24 mouse cellular contexts compared by ENCODE assay signal in the genomic region with DNA sequence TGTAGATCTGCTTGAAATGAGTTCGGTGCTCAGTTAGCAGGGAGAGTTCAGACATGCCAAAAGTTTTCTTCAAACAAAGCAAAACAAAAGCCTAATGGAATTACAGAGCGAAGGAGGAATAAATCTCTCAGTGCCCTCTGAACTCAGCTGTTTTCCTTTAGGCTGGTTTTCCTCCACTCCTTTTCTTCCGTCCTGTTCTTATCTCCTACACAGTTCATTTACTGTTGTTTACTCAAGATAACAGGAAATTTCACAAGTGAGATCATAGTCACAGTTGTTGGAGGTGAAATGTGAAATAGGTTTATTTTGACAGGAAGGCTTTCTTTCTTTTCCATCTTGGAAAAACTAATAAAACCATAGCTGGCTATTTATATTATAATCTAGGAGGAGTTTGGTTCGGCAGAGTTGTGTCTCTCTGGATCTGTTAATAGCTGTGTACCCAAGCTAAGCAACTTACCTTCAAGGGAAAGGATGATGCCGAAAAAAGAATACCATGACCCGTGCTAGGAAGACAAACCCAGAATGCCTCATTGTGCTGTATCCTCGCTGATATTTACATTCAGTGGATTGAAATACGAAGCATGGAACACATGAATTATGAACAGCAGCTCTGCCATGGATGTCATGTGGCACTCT.
DNase-seq lines count a peak whose midpoint lies in the region; ATAC-seq lines count a peak whose summit lies in the region.
"Had no signal": no experiment of that assay in that cellular context is flagged by ENCODE, and none has a peak within 500 bp of the region (broad histone marks: within the 10 kb centered on the region; RNA-seq: fewer than 3 reads in every experiment).

No protein-coding gene starts in this region.

- no peaks in the 10 kb centered on the region for H3K36me3 ChIP-seq in kidney, embryonic 14.5 days (ENCODE audit: control insufficient read depth, insufficient read depth, low read length)
- no peaks in the 10 kb centered on the region for H3K36me3 ChIP-seq in lung, embryonic 16.5 days (ENCODE audit: control insufficient read depth, insufficient read depth, low read length)
- H3K36me3 ChIP-seq in intestine, embryonic 15.5 days, result no peaks in the 10 kb centered on the region
- H3K36me3 ChIP-seq in stomach, embryonic 16.5 days (ENCODE audit: control insufficient read depth, insufficient read depth, low read length), result no peaks in the 10 kb centered on the region
- no peaks in the 10 kb centered on the region for H3K36me3 ChIP-seq in forebrain, embryonic 10.5 days (replicated peaks)
- no peaks in the 10 kb centered on the region for H3K36me3 ChIP-seq in heart, embryonic 11.5 days (ENCODE audit: control insufficient read depth, insufficient read depth, low read length)
- H3K36me3 ChIP-seq: embryonic facial prominence, embryonic 10.5 days; forebrain, embryonic 12.5 days; heart, embryonic 15.5 days; hindbrain, embryonic 15.5 days; liver, embryonic 12.5 days had no signal

- 0 out of 2 replicates have a peak, but pooled peaks cover 8% of the 10 kb centered on the region for H3K4me1 ChIP-seq in kidney, embryonic 14.5 days (ENCODE audit: control insufficient read depth, insufficient read depth, low read length)
- peaks cover 12% of the 10 kb centered on the region for H3K4me1 ChIP-seq in lung, embryonic 16.5 days (replicated peaks; ENCODE audit: control insufficient read depth, insufficient read depth, low read length)
- no peaks in the 10 kb centered on the region for H3K4me1 ChIP-seq in intestine, embryonic 15.5 days (replicated peaks)
- H3K4me1 ChIP-seq in stomach, embryonic 16.5 days (ENCODE audit: control insufficient read depth, insufficient read depth, low read length), result 0 out of 2 replicates have a peak, but pooled peaks cover 4% of the 10 kb centered on the region
- H3K4me1 ChIP-seq in forebrain, embryonic 10.5 days, result no peaks in the 10 kb centered on the region
- peaks cover 3% of the 10 kb centered on the region; the same call in 1 of the 2 replicates for H3K4me1 ChIP-seq in heart, embryonic 11.5 days (ENCODE audit: control insufficient read depth, insufficient read depth, low read length)
- H3K4me1 ChIP-seq: embryonic facial prominence, embryonic 10.5 days; forebrain, embryonic 12.5 days; heart, embryonic 15.5 days; hindbrain, embryonic 15.5 days; liver, embryonic 12.5 days; megakaryocyte, embryonic 14.5 days had no signal

- H3K27ac ChIP-seq in kidney, embryonic 14.5 days (ENCODE audit: low read depth, low read length), result no peak overlapping the region
- H3K27ac ChIP-seq in lung, embryonic 16.5 days (ENCODE audit: low read length), result no peak overlapping the region
- no peak overlapping the region for H3K27ac ChIP-seq in intestine, embryonic 15.5 days
- H3K27ac ChIP-seq in stomach, embryonic 16.5 days (ENCODE audit: low read length), result no peak overlapping the region
- no peak overlapping the region for H3K27ac ChIP-seq in forebrain, embryonic 10.5 days
- H3K27ac ChIP-seq in heart, embryonic 11.5 days (ENCODE audit: low read depth, low read length), result no peak overlapping the region
- H3K27ac ChIP-seq: embryonic facial prominence, embryonic 10.5 days; forebrain, embryonic 12.5 days; heart, embryonic 15.5 days; hindbrain, embryonic 15.5 days; liver, embryonic 12.5 days had no signal

- WGBS in kidney, embryonic 14.5 days, result 17% methylated on average over 8 of the region's 8 CpGs
- 8% methylated on average over 8 of the region's 8 CpGs for WGBS in lung, embryonic 16.5 days
- 27% methylated on average over 8 of the region's 8 CpGs for WGBS in intestine, embryonic 15.5 days
- 22% methylated on average over 8 of the region's 8 CpGs for WGBS in stomach, embryonic 16.5 days
- WGBS in forebrain, embryonic 10.5 days, result 74% methylated on average over 8 of the region's 8 CpGs
- 33% methylated on average over 8 of the region's 8 CpGs for WGBS in heart, embryonic 11.5 days (ENCODE audit: insufficient replicate concordance)

- peak; percentile 75; the same call in 1 of the 2 replicates for ATAC-seq in kidney, embryonic 14.5 days (ENCODE audit: low FRiP score, low TSS enrichment)
- ATAC-seq in lung, embryonic 16.5 days (ENCODE audit: low read depth), result 0 out of 2 replicates have a peak, but pooled peaks have one; percentile 54
- peak; percentile 94 for ATAC-seq in intestine, embryonic 15.5 days
- ATAC-seq in stomach, embryonic 16.5 days (ENCODE audit: insufficient read depth, low FRiP score), result peak; percentile 64; the same call in 1 of the 2 replicates
- ATAC-seq in heart, embryonic 11.5 days (replicated peaks; ENCODE audit: insufficient number of reproducible peaks, low FRiP score, low TSS enrichment), result no peak
- ATAC-seq: liver, embryonic 12.5 days had no signal

- no peak overlapping the region for H3K4me2 ChIP-seq in kidney, embryonic 14.5 days (replicated peaks; ENCODE audit: low read depth, low read length)
- H3K4me2 ChIP-seq in lung, embryonic 16.5 days (ENCODE audit: low read depth, low read length), result no peak overlapping the region
- H3K4me2 ChIP-seq in intestine, embryonic 15.5 days (replicated peaks), result peak overlapping the region; percentile 27; the same call in 1 of the 2 replicates
- no peak overlapping the region for H3K4me2 ChIP-seq in stomach, embryonic 16.5 days (ENCODE audit: low read depth, low read length)
- no peak overlapping the region; the same call in 1 of the 2 replicates for H3K4me2 ChIP-seq in heart, embryonic 11.5 days
- H3K4me2 ChIP-seq: forebrain, embryonic 12.5 days; heart, embryonic 15.5 days; hindbrain, embryonic 15.5 days; liver, embryonic 12.5 days had no signal

- no peak overlapping the region for H3K9ac ChIP-seq in kidney, embryonic 14.5 days (ENCODE audit: low read depth, low read length)
- H3K9ac ChIP-seq in lung, embryonic 16.5 days (ENCODE audit: low read length), result no peak overlapping the region
- no peak overlapping the region for H3K9ac ChIP-seq in intestine, embryonic 15.5 days
- no peak overlapping the region for H3K9ac ChIP-seq in stomach, embryonic 16.5 days (ENCODE audit: low read length)
- H3K9ac ChIP-seq in heart, embryonic 11.5 days (ENCODE audit: low read depth, low read length), result no peak overlapping the region
- H3K9ac ChIP-seq: forebrain, embryonic 12.5 days; heart, embryonic 15.5 days; hindbrain, embryonic 15.5 days; liver, embryonic 12.5 days had no signal

- no peak overlapping the region for H3K4me3 ChIP-seq in kidney, embryonic 14.5 days (ENCODE audit: low read length)
- no peak overlapping the region for H3K4me3 ChIP-seq in lung, embryonic 16.5 days (ENCODE audit: low read length)
- H3K4me3 ChIP-seq in intestine, embryonic 15.5 days (replicated peaks), result no peak overlapping the region
- H3K4me3 ChIP-seq in stomach, embryonic 16.5 days (replicated peaks; ENCODE audit: low read length), result no peak overlapping the region
- no peak overlapping the region for H3K4me3 ChIP-seq in forebrain, embryonic 10.5 days
- H3K4me3 ChIP-seq in heart, embryonic 11.5 days (ENCODE audit: low read depth, low read length), result no peak overlapping the region
- H3K4me3 ChIP-seq: embryonic facial prominence, embryonic 10.5 days; forebrain, embryonic 12.5 days; heart, embryonic 15.5 days; hindbrain, embryonic 15.5 days; liver, embryonic 12.5 days; megakaryocyte, embryonic 14.5 days had no signal

- no peak for DNase-seq in kidney, postnatal 4 days
- no peak for DNase-seq in lung, postnatal 14 days
- no peak for DNase-seq in forebrain, embryonic 10.5 days (ENCODE audit: extremely low spot score, low spot score)
- DNase-seq: adrenal gland, postnatal 25 days; cerebellum, adult 11 months; cerebellum, postnatal 14 days; gastrocnemius, postnatal 10 days; heart, adult 11 months; heart, postnatal 4 days; kidney, adult 8-10 months; left cerebral cortex, postnatal 4 days; thymus, adult 2 months had no signal

- H3K9me3 ChIP-seq in kidney, embryonic 14.5 days (ENCODE audit: control insufficient read depth, low read length), result no peaks in the 10 kb centered on the region
- no peaks in the 10 kb centered on the region for H3K9me3 ChIP-seq in lung, embryonic 16.5 days (ENCODE audit: control insufficient read depth, low read length)
- no peaks in the 10 kb centered on the region for H3K9me3 ChIP-seq in intestine, embryonic 15.5 days
- no peaks in the 10 kb centered on the region for H3K9me3 ChIP-seq in stomach, embryonic 16.5 days (replicated peaks; ENCODE audit: control insufficient read depth, low read length)
- H3K9me3 ChIP-seq in forebrain, embryonic 10.5 days, result no peaks in the 10 kb centered on the region
- H3K9me3 ChIP-seq in heart, embryonic 11.5 days (replicated peaks; ENCODE audit: control insufficient read depth, low read length), result no peaks in the 10 kb centered on the region
- H3K9me3 ChIP-seq: embryonic facial prominence, embryonic 10.5 days; forebrain, embryonic 12.5 days; heart, embryonic 15.5 days; hindbrain, embryonic 15.5 days; liver, embryonic 12.5 days; megakaryocyte, embryonic 14.5 days had no signal

- no peaks in the 10 kb centered on the region for H3K27me3 ChIP-seq in kidney, embryonic 14.5 days (ENCODE audit: control insufficient read depth, insufficient read depth, low read length)
- H3K27me3 ChIP-seq in lung, embryonic 16.5 days (ENCODE audit: control insufficient read depth, insufficient read depth, low read depth, low read length), result no peaks in the 10 kb centered on the region
- H3K27me3 ChIP-seq in intestine, embryonic 15.5 days (replicated peaks), result no peaks in the 10 kb centered on the region
- no peaks in the 10 kb centered on the region for H3K27me3 ChIP-seq in stomach, embryonic 16.5 days (ENCODE audit: control insufficient read depth, insufficient read depth, low read length)
- no peaks in the 10 kb centered on the region for H3K27me3 ChIP-seq in forebrain, embryonic 10.5 days (ENCODE audit: poor library complexity, severe bottlenecking)
- H3K27me3 ChIP-seq in heart, embryonic 11.5 days (ENCODE audit: control insufficient read depth, insufficient read depth, low read length), result no peaks in the 10 kb centered on the region
- H3K27me3 ChIP-seq: CH12.LX; forebrain, embryonic 12.5 days; heart, embryonic 15.5 days; hindbrain, embryonic 15.5 days; liver, embryonic 12.5 days; megakaryocyte, embryonic 14.5 days had no signal
